Comparison of ENCODE assay signal across 10 mouse cellular contexts in genomic region chr15:99607388-99608113, GRCm38 (mm10). TPM values are rescaled to one million over a fixed set of nuclear protein-coding genes. Genes with fewer than 3 reads are reported as not detected.
A peak's percentile ranks its signal among the peaks of the same experiment; 100 is the strongest.
DNase-seq lines count a peak whose midpoint lies in the region; ATAC-seq lines count a peak whose summit lies in the region.
"Had no signal": no experiment of that assay in that cellular context is flagged by ENCODE, and none has a peak within 500 bp of the region (broad histone marks: within the 10 kb centered on the region; RNA-seq: fewer than 3 reads in every experiment).

No protein-coding gene starts in this region.

- H3K9me3 ChIP-seq in kidney, embryonic 14.5 days (ENCODE audit: control insufficient read depth, low read length) = no peaks in the 10 kb centered on the region
- H3K9me3 ChIP-seq in hindbrain, embryonic 11.5 days (ENCODE audit: control insufficient read depth, low read length) = no peaks in the 10 kb centered on the region
- H3K9me3 ChIP-seq in midbrain, embryonic 15.5 days = no peaks in the 10 kb centered on the region

- H3K4me3 ChIP-seq in kidney, embryonic 14.5 days (ENCODE audit: low read length) = no peak overlapping the region
- H3K4me3 ChIP-seq in hindbrain, embryonic 11.5 days (ENCODE audit: low read depth, low read length) = no peak overlapping the region
- H3K4me3 ChIP-seq in midbrain, embryonic 15.5 days = no peak overlapping the region

- no peak overlapping the region for H3K27ac ChIP-seq in kidney, embryonic 14.5 days (ENCODE audit: low read depth, low read length)
- H3K27ac ChIP-seq in hindbrain, embryonic 11.5 days (ENCODE audit: low read depth, low read length) = peak overlapping the region; percentile 74
- H3K27ac ChIP-seq in midbrain, embryonic 15.5 days = 0 out of 2 replicates have a peak overlapping the region, but pooled peaks have one; percentile 7

- no peak for DNase-seq in kidney, adult 9 months
- DNase-seq in embryo, embryonic 10 days (ENCODE audit: low spot score) = peak; percentile 66
- DNase-seq in hindbrain, embryonic 11.5 days (ENCODE audit: low spot score) = peak; percentile 57
- no peak for DNase-seq in gastrocnemius, postnatal 10 days
- DNase-seq in adrenal gland, adult 2 months = no peak
- DNase-seq in lung, postnatal 4 days = no peak
- DNase-seq: kidney, postnatal 4 days had no signal

- no peaks in the 10 kb centered on the region for H3K36me3 ChIP-seq in kidney, embryonic 14.5 days (ENCODE audit: control insufficient read depth, insufficient read depth, low read length)
- H3K36me3 ChIP-seq in hindbrain, embryonic 11.5 days (ENCODE audit: control insufficient read depth, insufficient read depth, low read length) = no peaks in the 10 kb centered on the region
- no peaks in the 10 kb centered on the region for H3K36me3 ChIP-seq in midbrain, embryonic 15.5 days (replicated peaks)

- peaks cover 17% of the 10 kb centered on the region for H3K4me1 ChIP-seq in kidney, embryonic 14.5 days (ENCODE audit: control insufficient read depth, insufficient read depth, low read length)
- peaks cover 17% of the 10 kb centered on the region for H3K4me1 ChIP-seq in hindbrain, embryonic 11.5 days (replicated peaks; ENCODE audit: control insufficient read depth, insufficient read depth, low read length)
- H3K4me1 ChIP-seq in midbrain, embryonic 15.5 days = peaks cover 23% of the 10 kb centered on the region

- no peaks in the 10 kb centered on the region for H3K27me3 ChIP-seq in kidney, embryonic 14.5 days (ENCODE audit: control insufficient read depth, insufficient read depth, low read length)
- no peaks in the 10 kb centered on the region for H3K27me3 ChIP-seq in hindbrain, embryonic 11.5 days (ENCODE audit: control insufficient read depth, insufficient read depth, low read length)
- H3K27me3 ChIP-seq in midbrain, embryonic 15.5 days (replicated peaks) = 0 out of 2 replicates have a peak, but pooled peaks cover 3% of the 10 kb centered on the region

- 0 out of 2 replicates have a peak, but pooled peaks have one; percentile 40 for ATAC-seq in kidney, embryonic 14.5 days (ENCODE audit: low FRiP score, low TSS enrichment)
- ATAC-seq in hindbrain, embryonic 11.5 days (ENCODE audit: low FRiP score) = peak; percentile 90
- ATAC-seq in midbrain, embryonic 15.5 days (replicated peaks) = no peak

- no peak overlapping the region for H3K9ac ChIP-seq in kidney, embryonic 14.5 days (ENCODE audit: low read depth, low read length)
- no peak overlapping the region for H3K9ac ChIP-seq in hindbrain, embryonic 11.5 days (ENCODE audit: low read depth, low read length)
- H3K9ac ChIP-seq in midbrain, embryonic 15.5 days = no peak overlapping the region

- 16% methylated on average over 10 of the region's 10 CpGs for WGBS in kidney, embryonic 14.5 days
- WGBS in hindbrain, embryonic 11.5 days = 16% methylated on average over 10 of the region's 10 CpGs
- WGBS in midbrain, embryonic 15.5 days = 10% methylated on average over 10 of the region's 10 CpGs

- no peak overlapping the region for H3K4me2 ChIP-seq in kidney, embryonic 14.5 days (replicated peaks; ENCODE audit: low read depth, low read length)
- H3K4me2 ChIP-seq in hindbrain, embryonic 11.5 days (replicated peaks; ENCODE audit: low read depth, low read length) = no peak overlapping the region
- H3K4me2 ChIP-seq in midbrain, embryonic 15.5 days = no peak overlapping the region

RNA-seq across cellular contexts. Expression of gene Aqp6, which starts 6.4 kb away (rescaled TPM):
- polyA plus RNA-seq in kidney, embryonic 14.5 days (2014; fragmentation: Nextera tagmentation; extraction: Ambion mirVana) = not detected in 2 replicates
- 1.0 and 1.7 TPM in 2 replicates for polyA plus RNA-seq in hindbrain, embryonic 11.5 days (2014; fragmentation: Nextera tagmentation; extraction: Ambion mirVana)
- 0.41 and 0.49 TPM in 2 replicates for polyA plus RNA-seq in midbrain, embryonic 15.5 days (2015; fragmentation: Nextera tagmentation; extraction: Ambion mirVana)
- not detected for total RNA-seq in gastrocnemius, postnatal 10 days (2021)
- not detected for total RNA-seq in adrenal gland, adult 2 months (2021)
- not detected in 2 replicates for polyA plus RNA-seq in adrenal gland, adult 2 months (2012; rRNA removed)
- polyA plus RNA-seq: lung, embryonic 16.5 days had no signal

RNA-seq across cellular contexts. Expression of gene Aqp5, which starts 17.0 kb away (rescaled TPM):
- polyA plus RNA-seq in kidney, embryonic 14.5 days (2014; fragmentation: Nextera tagmentation; extraction: Ambion mirVana) = 0.16 and 0.27 TPM in 2 replicates
- polyA plus RNA-seq in hindbrain, embryonic 11.5 days (2014; fragmentation: Nextera tagmentation; extraction: Ambion mirVana) = 0.28 and 0.36 TPM in 2 replicates
- 1.3 and 1.4 TPM in 2 replicates for polyA plus RNA-seq in midbrain, embryonic 15.5 days (2015; fragmentation: Nextera tagmentation; extraction: Ambion mirVana)
- under 1 TPM in 1 of 2 experiments, not detected in 1; 0.49 TPM for total RNA-seq in gastrocnemius, postnatal 10 days (2021)
- 1 to 10 TPM; 1.1 to 3.4 TPM for total RNA-seq in adrenal gland, adult 2 months (2021)
- polyA plus RNA-seq in adrenal gland, adult 2 months (2012; rRNA removed) = 0.86 and 1.6 TPM in 2 replicates

RNA-seq across cellular contexts. Expression of gene Aqp2, which starts 28.7 kb away (rescaled TPM):
- polyA plus RNA-seq in kidney, embryonic 14.5 days (2014; fragmentation: Nextera tagmentation; extraction: Ambion mirVana) = 3.7 and 5.4 TPM in 2 replicates
- polyA plus RNA-seq in hindbrain, embryonic 11.5 days (2014; fragmentation: Nextera tagmentation; extraction: Ambion mirVana) = not detected in 2 replicates
- polyA plus RNA-seq in midbrain, embryonic 15.5 days (2015; fragmentation: Nextera tagmentation; extraction: Ambion mirVana) = not detected in 2 replicates
- total RNA-seq in gastrocnemius, postnatal 10 days (2021) = not detected
- 1 to 10 TPM in 1 of 2 experiments, under 1 TPM in 1; 0.81 to 3.5 TPM for total RNA-seq in adrenal gland, adult 2 months (2021)
- polyA plus RNA-seq in adrenal gland, adult 2 months (2012; rRNA removed) = 0.40 and 0.59 TPM in 2 replicates
- polyA plus RNA-seq: lung, embryonic 16.5 days had no signal

RNA-seq across cellular contexts. Expression of gene Racgap1, which starts 43.9 kb away (rescaled TPM):
- 79.1 and 113 TPM in 2 replicates for polyA plus RNA-seq in kidney, embryonic 14.5 days (2014; fragmentation: Nextera tagmentation; extraction: Ambion mirVana)
- polyA plus RNA-seq in hindbrain, embryonic 11.5 days (2014; fragmentation: Nextera tagmentation; extraction: Ambion mirVana) = 161 and 202 TPM in 2 replicates
- polyA plus RNA-seq in midbrain, embryonic 15.5 days (2015; fragmentation: Nextera tagmentation; extraction: Ambion mirVana) = 49.0 and 56.9 TPM in 2 replicates
- 10 to 100 TPM; 18.3 to 23.9 TPM for total RNA-seq in gastrocnemius, postnatal 10 days (2021)
- total RNA-seq in adrenal gland, adult 2 months (2021) = 1 to 10 TPM; 2.8 to 3.7 TPM
- polyA plus RNA-seq in adrenal gland, adult 2 months (2012; rRNA removed) = 2.6 and 2.7 TPM in 2 replicates

Comparison
In these comparisons a context has a peak if more than half of its experiments do, and no peak if none do; other contexts are left out.
1. DNase-seq: peak in embryo, embryonic 10 days (single experiment) and hindbrain, embryonic 11.5 days (single experiment); none in kidney, adult 9 months (single experiment), gastrocnemius, postnatal 10 days (single experiment), adrenal gland, adult 2 months (single experiment) and lung, postnatal 4 days (0 of 2).